Mouse (Mus musculus) fat pad, adult 2 months (tissue): ENCODE measurements around the gene Tmem252.

Experiments
- DNase-seq: peaks from one replicate; pipeline ENCODE4 v3.0.0-alpha.2; 2011; ENCODE audit warnings: low read depth, low spot score; ENCODE audit errors: extremely low read depth

Tmem252 gene

GRCm38 (mm10) chr19:24720448-24720847 lies 46.6 kb downstream of the Tmem252 start:
- DNase-seq, result no peak

DNA sequence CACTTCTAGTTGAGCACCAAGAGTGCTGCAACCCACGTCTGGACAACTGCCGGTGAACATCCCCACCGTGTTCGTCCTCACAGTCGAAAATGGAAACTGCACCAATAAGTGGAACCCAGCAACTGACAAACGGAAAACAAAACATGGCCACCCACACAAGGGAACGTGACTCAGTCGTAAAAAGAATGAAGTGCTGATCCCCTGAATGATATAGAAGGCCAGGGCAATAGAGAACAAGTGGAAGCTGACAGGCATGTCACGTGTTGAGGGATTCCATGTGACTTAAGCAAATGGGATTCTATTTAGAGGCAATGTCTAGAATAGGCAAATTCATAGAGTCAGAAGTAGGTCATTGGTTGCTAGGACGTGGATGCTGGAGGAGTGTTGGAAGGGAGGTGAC lies 50.6 kb downstream of the Tmem252 start:
- DNase-seq, result no peak

GRCm38 (mm10) chr19:24730661-24731060 lies 56.9 kb downstream of the Tmem252 start:
- no peak for DNase-seq
